Mouse (Mus musculus) liver, embryonic 16.5 days (tissue): ENCODE measurements at regions not wholly inside any gene's neighbourhood (a gene's known extent, or its start where the extent isn't known, plus 50 kb on each side); places are given as distances from the start of the nearest gene placed in this dataset.

ENCODE experiments used
- ATAC-seq: fragments of 200-750 bp; cut with Nextera tagmentation; 2 replicates; pipeline ENCODE4 v1.8.0; 2017; ENCODE audit warnings: low read depth, mild to moderate bottlenecking, moderate number of reproducible peaks, moderate library complexity
- H3K27ac ChIP-seq: fragments of 300-500 bp; sonication (generic); 2 replicates; pipeline ENCODE4 v1.5.1; 2014; ENCODE audit warnings: mild to moderate bottlenecking, low read length
- H3K27me3 ChIP-seq: fragments of 300-500 bp; sonication (generic); 2 replicates; pipeline ENCODE4 v1.6.1; 2014; ENCODE audit warnings: low read depth, low read length, mixed read lengths; ENCODE audit not compliant: control insufficient read depth, insufficient read depth
- H3K36me3 ChIP-seq: fragments of 300-500 bp; sonication (generic); 2 replicates; pipeline ENCODE4 v1.6.1; 2014; ENCODE audit warnings: mild to moderate bottlenecking; ENCODE audit not compliant: control insufficient read depth, insufficient read depth
- H3K4me1 ChIP-seq: fragments of 300-500 bp; sonication (generic); 2 replicates; pipeline ENCODE4 v1.6.1; 2014; ENCODE audit warnings: low read depth, low read length, mixed read lengths; ENCODE audit not compliant: control insufficient read depth
- H3K4me2 ChIP-seq: fragments of 300-500 bp; sonication (generic); 2 replicates; pipeline ENCODE4 v1.6.1; 2014; ENCODE audit warnings: low read depth, low read length, mixed read lengths
- H3K4me3 ChIP-seq: fragments of 300-500 bp; sonication (generic); 2 replicates; pipeline ENCODE4 v1.5.1; 2014; ENCODE audit warnings: low read depth, mild to moderate bottlenecking, low read length
- H3K9ac ChIP-seq: fragments of 300-500 bp; sonication (generic); 2 replicates; pipeline ENCODE4 v1.6.1; 2014; ENCODE audit warnings: low read depth, low read length
- H3K9me3 ChIP-seq: fragments of 300-500 bp; sonication (generic); replicated peaks from 2 replicates; pipeline ENCODE4 v1.6.1; 2016; ENCODE audit warnings: low read length; ENCODE audit not compliant: control insufficient read depth
- WGBS: fragments of 180-500 bp; shearing (Covaris S2); extraction: QIAGEN DNeasy Blood & Tissue Kit; methylation state at CpG from one replicate; pipeline ENCODE4 v1.1.7; 2014; ENCODE audit not compliant: insufficient replicate concordance; 5-methylcytosine and 5-hydroxymethylcytosine counted together

DNA sequence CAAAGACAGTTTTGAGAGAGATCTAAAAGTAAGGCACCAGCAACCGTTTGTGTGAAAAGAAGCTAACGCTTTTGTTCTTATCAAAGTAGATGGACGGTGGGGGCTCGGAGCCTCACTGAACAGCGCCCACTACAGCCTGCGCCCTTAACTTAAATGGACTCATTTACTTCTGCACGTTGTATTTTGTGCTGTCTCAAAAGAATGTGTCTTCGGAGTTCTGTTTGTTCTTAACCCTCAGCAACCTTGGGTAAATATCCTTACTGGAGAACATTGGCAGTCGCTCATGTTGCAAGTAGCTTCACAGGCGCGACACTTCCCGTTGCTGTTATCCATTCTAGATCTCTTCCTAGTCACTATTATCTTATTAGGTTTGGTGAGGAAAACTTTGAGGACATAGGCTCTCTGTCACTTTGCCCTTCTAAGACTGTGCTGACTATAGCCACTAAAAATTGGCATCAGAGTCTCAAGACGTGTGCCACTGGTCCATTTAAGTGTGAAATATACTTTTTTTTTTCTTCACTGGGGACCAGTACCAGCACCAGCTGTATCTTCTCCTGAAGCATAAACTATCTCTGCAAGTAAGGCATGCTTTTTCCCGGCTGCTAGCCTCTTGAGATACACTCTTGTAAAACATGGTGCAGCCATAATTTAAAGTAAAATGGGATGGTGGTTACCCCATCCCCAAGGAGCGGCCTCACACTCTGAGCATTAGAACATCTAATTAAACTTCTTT is 507.0 kb upstream of the Kif2a start:
- Histone ChIP-seq H3K36me3 (no peaks in the 10 kb centered on the region), H3K9ac (no peak overlapping the region), H3K4me1 (no peaks in the 10 kb centered on the region), H3K4me2 (no peak overlapping the region), H3K27me3 (no peaks in the 10 kb centered on the region), H3K4me3 (no peak overlapping the region), H3K27ac (no peak overlapping the region), H3K9me3 (no peaks in the 10 kb centered on the region)
- WGBS, result 64% methylated on average over 15 of the region's 15 CpGs
- no peak for ATAC-seq

- Histone ChIP-seq H3K4me2 (no peak overlapping the region), H3K27ac (no peak overlapping the region), H3K9ac (no peak overlapping the region), H3K4me1 (no peaks in the 10 kb centered on the region), H3K4me3 (no peak overlapping the region), H3K36me3 (no peaks in the 10 kb centered on the region), H3K27me3 (no peaks in the 10 kb centered on the region), H3K9me3 (no peaks in the 10 kb centered on the region)
- ATAC-seq, result no peak
- 72% methylated on average over 3 of the region's 3 CpGs for WGBS
These were observed 501.0 kb upstream of the Kif2a start for GRCm38 (mm10) chr13:107522942-107523341.

DNA sequence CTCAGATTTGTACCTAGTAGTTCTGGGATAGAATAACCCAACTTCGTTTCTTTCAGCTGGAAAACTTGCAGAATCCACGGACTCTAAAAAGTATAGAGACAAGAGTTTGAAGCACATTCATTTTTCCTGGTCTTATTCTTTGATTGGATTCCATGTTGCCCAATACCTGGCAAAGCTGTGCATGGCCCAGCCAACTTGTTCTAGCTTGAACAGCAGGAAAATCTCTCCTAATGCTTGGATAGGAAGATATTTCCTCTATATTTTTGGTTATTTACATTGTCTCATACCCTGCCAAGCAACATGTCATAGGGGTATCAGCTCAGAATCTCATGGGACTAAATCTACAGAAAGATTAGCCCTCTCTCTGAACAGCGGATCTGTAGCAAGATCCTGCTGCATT is 492.3 kb upstream of the Kif2a start:
- Histone ChIP-seq H3K27ac (no peak overlapping the region), H3K4me1 (no peaks in the 10 kb centered on the region), H3K36me3 (no peaks in the 10 kb centered on the region), H3K9me3 (no peaks in the 10 kb centered on the region), H3K4me2 (no peak overlapping the region), H3K9ac (no peak overlapping the region), H3K4me3 (no peak overlapping the region), H3K27me3 (no peaks in the 10 kb centered on the region)
- no peak for ATAC-seq
- 63% methylated on average over 3 of the region's 3 CpGs for WGBS

DNA sequence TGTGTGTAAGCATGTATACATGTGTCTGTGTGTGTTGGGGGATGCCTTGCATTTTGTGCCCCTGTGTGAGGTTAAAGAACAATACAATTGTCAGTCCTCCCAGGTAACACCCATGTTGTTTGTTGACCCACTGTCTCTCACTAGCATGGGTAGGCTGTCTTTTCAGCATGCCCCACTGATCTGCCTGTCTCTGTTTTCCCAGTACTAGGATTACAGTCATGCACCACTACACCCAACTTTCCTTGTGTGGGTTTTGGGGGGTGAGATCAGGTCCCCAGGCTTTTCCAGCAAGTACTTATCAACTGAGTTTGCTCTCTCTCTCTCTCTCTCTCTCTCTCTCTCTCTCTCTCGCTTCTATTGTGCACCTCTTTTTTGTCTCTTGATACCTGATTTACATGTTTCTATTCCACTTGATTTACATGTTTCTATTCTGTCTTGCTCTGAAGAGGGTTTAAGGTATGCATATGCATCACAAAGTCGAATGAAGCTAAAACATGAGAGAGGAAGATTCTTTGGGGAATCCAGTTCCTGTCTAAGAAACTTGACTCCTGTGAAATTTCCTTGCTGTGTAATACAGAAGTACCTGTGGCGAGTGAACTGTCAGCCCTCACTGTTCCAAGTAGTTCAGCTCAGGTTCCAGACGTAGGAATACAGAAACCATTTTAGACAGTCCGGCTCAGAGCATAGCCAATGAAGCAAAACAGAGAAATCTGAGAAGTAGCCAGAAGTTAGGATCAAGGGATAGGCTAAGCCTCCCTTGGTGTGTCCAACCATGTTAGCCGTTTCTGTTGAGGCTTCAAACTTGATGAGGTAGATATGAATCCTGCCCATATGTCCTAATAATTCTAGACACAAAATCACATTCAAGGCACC is 491.6 kb upstream of the Kif2a start:
- H3K4me3 ChIP-seq, result no peak overlapping the region
- no peak overlapping the region for H3K4me2 ChIP-seq
- H3K9ac ChIP-seq, result no peak overlapping the region
- H3K4me1 ChIP-seq, result no peaks in the 10 kb centered on the region
- no peaks in the 10 kb centered on the region for H3K27me3 ChIP-seq
- H3K36me3 ChIP-seq, result no peaks in the 10 kb centered on the region
- WGBS, result 43% methylated on average over 6 of the region's 6 CpGs
- no peak for ATAC-seq
- no peaks in the 10 kb centered on the region for H3K9me3 ChIP-seq
- no peak overlapping the region for H3K27ac ChIP-seq

DNA sequence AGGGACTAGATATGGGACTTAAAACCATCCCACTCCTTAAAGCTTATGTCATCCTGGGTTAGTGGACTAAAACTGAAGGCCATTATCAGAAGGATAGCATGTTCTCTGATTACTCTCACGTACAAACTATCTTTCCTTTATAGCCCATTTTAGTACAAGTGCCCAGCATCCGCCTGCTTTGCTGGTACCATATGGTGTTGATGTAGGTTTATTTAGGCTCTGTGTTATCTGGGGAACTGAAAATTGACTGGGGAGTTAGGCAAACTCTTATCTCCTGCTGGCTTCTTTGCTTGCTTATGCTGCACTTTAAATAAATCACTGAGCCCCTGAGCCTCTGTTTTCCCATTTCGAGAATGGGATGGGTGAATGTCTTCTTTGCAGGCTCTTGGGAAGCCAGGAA is 485.4 kb upstream of the Kif2a start:
- no peak overlapping the region for H3K4me3 ChIP-seq
- no peak overlapping the region for H3K9ac ChIP-seq
- H3K27me3 ChIP-seq, result no peaks in the 10 kb centered on the region
- H3K4me1 ChIP-seq, result no peaks in the 10 kb centered on the region
- no peaks in the 10 kb centered on the region for H3K36me3 ChIP-seq
- no peak overlapping the region for H3K4me2 ChIP-seq
- no peak for ATAC-seq
- WGBS, result 27% methylated on average over 3 of the region's 3 CpGs
- H3K9me3 ChIP-seq, result no peaks in the 10 kb centered on the region
- H3K27ac ChIP-seq, result no peak overlapping the region

DNA sequence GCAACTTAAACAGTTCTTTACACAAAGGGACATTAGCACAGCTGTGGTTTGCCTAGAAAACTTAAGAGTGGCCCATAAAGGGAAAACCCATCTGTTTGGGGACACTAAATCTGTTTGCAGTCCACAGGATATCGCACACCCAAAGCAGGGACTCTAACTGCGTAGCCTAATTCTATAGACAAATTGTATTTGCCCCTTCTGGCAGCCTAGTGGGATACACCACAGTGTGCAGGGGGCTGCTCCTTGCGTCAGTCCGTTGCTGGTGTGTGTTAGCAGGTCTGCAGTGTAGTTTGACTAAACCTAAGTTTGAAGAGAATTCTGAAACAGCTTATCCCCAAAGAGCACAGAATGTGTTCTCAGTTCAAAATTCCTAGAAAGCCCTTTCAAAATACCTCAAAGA is 484.9 kb upstream of the Kif2a start:
- WGBS, result 55% methylated on average over 4 of the region's 4 CpGs
- Histone ChIP-seq H3K4me2 (no peak overlapping the region), H3K27ac (no peak overlapping the region), H3K4me1 (no peaks in the 10 kb centered on the region), H3K27me3 (no peaks in the 10 kb centered on the region), H3K36me3 (no peaks in the 10 kb centered on the region), H3K4me3 (no peak overlapping the region), H3K9ac (no peak overlapping the region), H3K9me3 (no peaks in the 10 kb centered on the region)
- ATAC-seq, result no peak

DNA sequence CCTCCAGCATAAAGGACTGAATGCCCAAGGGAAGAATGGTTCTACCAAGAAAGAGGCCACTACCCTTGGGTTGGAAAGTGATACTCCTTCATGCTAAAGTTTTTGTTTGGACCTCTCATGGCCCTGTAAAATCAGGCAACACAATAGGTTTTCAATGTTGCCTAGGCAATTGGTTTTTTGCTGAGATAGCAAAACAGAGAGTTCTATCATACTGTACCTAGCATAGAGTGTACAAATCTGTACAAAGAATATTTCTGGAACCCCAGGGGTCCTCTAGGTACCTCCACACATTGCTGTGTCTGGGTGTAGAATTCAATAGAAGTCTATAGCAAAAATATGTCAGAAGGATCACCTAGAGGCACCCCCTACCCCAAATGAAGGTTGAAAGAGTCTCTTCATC is 483.4 kb upstream of the Kif2a start:
- H3K9ac ChIP-seq, result no peak overlapping the region
- H3K9me3 ChIP-seq, result no peaks in the 10 kb centered on the region
- H3K27ac ChIP-seq, result no peak overlapping the region
- no peak for ATAC-seq
- no peaks in the 10 kb centered on the region for H3K36me3 ChIP-seq
- H3K27me3 ChIP-seq, result no peaks in the 10 kb centered on the region
- no peak overlapping the region for H3K4me3 ChIP-seq
- no peaks in the 10 kb centered on the region for H3K4me1 ChIP-seq
- no peak overlapping the region for H3K4me2 ChIP-seq

DNA sequence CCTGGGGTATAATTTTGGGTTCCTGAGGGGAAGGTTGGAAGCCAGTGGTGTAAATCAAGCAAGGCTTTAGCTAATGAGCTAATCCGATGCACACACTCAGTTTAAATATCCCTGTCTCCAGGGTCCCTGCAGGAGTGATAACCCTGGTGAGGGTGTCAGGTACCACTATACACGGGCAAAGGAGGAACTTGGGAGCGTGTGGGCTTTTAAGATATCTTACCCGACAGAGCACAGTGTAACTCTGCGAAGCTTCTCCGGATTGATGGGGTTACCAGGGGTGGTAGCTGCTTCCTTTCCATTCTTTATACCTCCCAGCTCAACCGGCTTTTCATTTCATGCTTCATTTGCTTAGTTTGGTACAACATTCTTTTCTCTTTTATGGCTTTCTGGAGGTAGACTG is 480.3 kb upstream of the Kif2a start:
- Histone ChIP-seq H3K9me3 (no peaks in the 10 kb centered on the region), H3K4me3 (no peak overlapping the region), H3K9ac (no peak overlapping the region), H3K36me3 (no peaks in the 10 kb centered on the region), H3K27ac (no peak overlapping the region), H3K4me1 (no peaks in the 10 kb centered on the region), H3K27me3 (no peaks in the 10 kb centered on the region), H3K4me2 (no peak overlapping the region)
- WGBS, result 23% methylated on average over 7 of the region's 7 CpGs
- ATAC-seq, result no peak

DNA sequence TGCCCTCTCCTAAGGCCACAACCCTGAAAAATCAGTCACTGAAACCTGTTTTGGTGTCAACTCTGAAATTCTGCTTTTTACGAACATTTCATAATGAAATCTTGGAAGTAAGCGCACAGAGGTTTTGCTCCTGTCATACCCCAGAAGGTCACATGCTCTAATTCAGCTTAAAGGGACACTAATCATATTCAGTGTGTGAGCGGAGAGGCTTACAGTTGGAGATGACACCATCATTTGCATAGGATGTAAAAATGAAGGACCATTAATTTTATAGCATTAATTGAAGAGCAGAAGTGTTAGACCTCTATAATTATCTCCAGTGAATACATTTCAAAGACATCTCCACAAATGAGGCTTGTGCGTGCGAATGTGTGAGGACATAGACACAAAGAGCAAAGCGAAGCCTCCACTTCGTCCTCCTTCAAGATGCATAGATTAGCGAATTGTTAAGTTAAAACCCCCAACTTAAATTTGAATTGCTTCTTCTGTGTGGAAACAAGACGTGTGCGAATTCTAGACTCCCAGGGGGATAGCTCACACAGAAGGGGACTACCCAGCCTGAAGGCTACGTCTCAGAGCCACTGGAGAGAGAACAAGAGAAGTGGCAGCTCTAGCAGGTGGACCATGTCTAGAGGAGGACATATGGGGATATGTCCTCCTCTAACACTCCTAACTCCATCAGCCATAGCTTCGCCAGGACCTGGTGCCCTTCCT is 479.0 kb upstream of the Kif2a start:
- H3K4me2 ChIP-seq, result no peak overlapping the region
- no peaks in the 10 kb centered on the region for H3K4me1 ChIP-seq
- no peaks in the 10 kb centered on the region for H3K27me3 ChIP-seq
- no peaks in the 10 kb centered on the region for H3K9me3 ChIP-seq
- H3K36me3 ChIP-seq, result no peaks in the 10 kb centered on the region
- no peak overlapping the region for H3K9ac ChIP-seq
- no peak for ATAC-seq
- H3K27ac ChIP-seq, result no peak overlapping the region
- WGBS, result 68% methylated on average over 12 of the region's 12 CpGs
- no peak overlapping the region for H3K4me3 ChIP-seq
